Mouse (Mus musculus) heart, adult 9 months (tissue): Measurements from ENCODE around the gene Trim72.

Source experiments
- DNase-seq, 2 experiments: peaks; one replicate each; pipeline ENCODE4 v3.0.0; 2022; ENCODE audit warnings: low spot score in 2 of 2

Trim72 gene

DNA sequence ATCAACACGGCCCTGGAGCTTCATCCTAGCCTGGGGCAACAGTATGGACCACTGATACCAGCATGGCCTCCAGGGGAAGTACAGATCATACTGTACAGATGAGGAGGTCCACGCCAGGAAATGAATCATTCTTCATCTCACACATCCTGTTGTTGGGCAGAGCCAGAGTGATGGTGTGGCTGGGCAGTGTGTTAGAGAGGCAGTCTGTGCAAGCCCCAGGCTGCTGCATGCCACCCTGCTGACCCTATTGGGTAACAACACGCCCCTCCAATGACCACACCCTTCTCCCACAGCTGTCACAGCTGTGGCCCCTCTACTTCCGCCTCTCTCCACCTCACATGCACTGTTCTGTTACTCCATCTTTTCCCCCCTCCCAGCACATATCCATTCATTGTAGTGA, 47.0 kb downstream of the Trim72 start:
- DNase-seq = no peak

DNA sequence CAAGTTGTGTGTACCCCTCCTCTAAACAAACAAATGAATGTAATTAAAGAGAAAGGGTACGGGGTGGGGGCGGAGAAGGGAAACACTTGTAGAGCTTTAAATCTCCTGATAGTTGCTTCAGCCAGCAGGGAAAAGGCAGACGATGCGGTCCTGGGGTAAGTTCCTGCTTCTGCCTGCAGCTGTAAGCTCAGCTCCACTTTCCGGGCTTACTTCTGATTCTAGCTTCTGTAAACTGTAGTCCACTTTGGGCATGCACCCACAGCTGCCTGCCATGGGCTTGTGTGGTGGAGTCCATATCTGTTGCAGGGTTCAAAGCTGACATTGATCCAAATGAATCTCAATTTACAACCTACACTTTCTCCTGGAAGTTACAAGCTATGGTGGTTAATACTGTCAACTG, 49.3 kb downstream of the Trim72 start:
- DNase-seq = no peak

DNA sequence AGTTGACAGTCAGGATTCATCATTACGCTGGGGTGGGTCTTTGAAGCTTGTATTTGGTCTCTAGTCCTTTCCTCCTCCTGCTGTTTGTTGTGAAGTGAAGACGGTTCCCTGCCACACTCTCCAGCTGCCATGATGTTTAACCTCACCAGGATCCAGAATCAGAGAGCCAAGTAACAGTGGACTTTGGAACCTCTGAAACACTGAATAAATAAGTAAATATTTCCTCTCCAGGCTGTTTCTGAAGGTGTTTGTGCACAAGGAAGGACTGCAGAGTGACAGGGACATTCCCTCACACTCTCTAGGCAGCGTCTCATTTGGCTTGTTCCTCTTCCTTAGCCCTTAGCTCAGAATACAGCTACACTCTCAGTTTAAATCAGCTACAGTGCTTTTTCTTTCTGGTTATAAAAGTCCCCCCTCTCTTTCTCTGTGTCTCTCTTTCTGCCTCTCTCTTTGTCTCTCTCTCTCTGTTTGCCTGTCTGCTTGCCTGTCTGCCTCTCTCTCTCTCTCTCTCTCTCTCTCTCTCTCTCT, 53.2 kb downstream of the Trim72 start:
- no peak for DNase-seq

DNA sequence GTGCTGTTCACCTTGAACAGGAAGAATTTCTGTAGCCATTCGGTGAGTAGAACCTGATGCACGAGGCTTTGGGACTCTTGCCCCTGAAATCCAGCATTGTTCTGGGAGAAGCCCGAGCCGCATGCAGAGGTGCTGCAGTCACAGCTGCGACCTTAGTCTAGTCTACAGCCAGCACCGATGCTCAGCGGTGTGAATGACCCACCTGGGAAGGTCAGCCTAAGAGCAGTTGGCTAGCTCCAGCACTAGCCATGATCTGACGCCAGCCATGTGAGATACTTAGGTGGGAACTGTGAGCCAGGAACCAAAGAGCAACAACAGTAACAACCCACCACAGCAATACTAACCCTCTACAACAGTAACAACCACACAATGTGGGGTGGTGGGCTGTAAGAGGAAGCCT, 54.1 kb downstream of the Trim72 start:
- no peak for DNase-seq

DNA sequence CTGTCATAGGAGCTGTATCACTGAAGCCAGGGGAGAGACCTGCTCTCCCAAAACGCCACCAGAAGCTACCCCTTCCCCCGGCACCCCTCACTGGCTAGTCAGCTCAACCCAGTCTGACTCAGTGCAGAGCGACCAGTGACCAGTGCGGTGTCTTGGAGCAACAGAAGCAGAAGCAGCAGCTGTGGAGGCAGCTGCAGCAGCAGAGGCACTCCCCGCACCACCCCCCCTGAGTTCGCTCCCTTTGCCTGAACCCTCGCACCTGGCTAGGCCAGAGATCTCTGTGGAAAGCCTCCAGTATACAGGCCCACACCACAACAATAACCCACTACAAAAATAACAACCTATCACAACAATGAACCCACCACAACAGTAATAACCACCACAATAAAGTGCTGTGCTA, 54.8 kb downstream of the Trim72 start:
- peak in 1 of 2 experiments; percentile 13 for DNase-seq

DNA sequence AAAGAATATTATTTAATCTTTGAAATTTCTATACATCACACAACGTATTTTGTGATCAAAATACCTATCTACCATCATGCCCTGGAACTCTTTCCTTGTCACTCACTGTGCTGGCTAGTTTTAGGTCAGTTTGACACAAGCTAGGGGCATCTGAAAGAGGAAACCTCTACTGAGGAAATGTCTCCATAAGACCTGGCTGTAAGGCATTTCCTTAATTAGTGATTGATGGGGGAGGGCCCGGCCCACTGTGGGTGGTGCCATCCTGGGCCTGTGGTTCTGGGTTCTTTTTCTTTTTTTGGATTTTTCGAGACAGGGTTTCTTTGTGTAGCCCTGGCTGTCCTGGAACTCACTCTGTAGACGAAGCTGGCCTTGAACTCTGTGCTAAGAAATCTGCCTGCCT, 55.3 kb downstream of the Trim72 start:
- no peak for DNase-seq
